Mouse (Mus musculus) CH12.LX (cell line): ENCODE data around the gene Gcnt2.

Experiments
- CHD1 ChIP-seq: IDR thresholded peaks from 2 replicates; pipeline ENCODE4 v1.6.1; 2012; ENCODE audit warnings: low read depth, low read length, improper control_type of control experiment, inconsistent platforms
- CTCF ChIP-seq, 2 experiments: IDR thresholded peaks in 1 of 2; conservative IDR thresholded peaks in 1 of 2; 2 replicates each; pipeline ENCODE4 v1.5.1; 2011 to 2012; ENCODE audit warnings: low read depth in 2 of 2, low read length in 2 of 2, improper control_type of control experiment in 1 of 2, inconsistent platforms in 1 of 2, mild to moderate bottlenecking in 1 of 2, moderate library complexity in 1 of 2
- E2F4 ChIP-seq: IDR thresholded peaks from 2 replicates; pipeline ENCODE4 v1.6.1; 2011; ENCODE audit warnings: low read depth, low read length, improper control_type of control experiment; ENCODE audit not compliant: insufficient replicate concordance
- EP300 ChIP-seq: IDR thresholded peaks from 2 replicates; pipeline ENCODE4 v1.6.1; 2011; ENCODE audit warnings: low read length, improper control_type of control experiment
- MXI1 ChIP-seq: IDR thresholded peaks from 2 replicates; pipeline ENCODE4 v1.6.1; 2011; ENCODE audit warnings: mild to moderate bottlenecking, low read depth, low read length, improper control_type of control experiment
- NELFE ChIP-seq: IDR thresholded peaks from 2 replicates; pipeline ENCODE4 v1.6.1; 2011; ENCODE audit warnings: low read depth, low read length, improper control_type of control experiment
- PAX5 ChIP-seq: IDR thresholded peaks from 2 replicates; pipeline ENCODE4 v1.6.1; 2012; ENCODE audit warnings: low read length, inconsistent platforms, mixed read lengths
- POLR2A ChIP-seq: IDR thresholded peaks from 2 replicates; pipeline ENCODE4 v1.6.1; 2011; ENCODE audit warnings: low read depth, mild to moderate bottlenecking, improper control_type of control experiment, low read length
- RAD21 ChIP-seq: IDR thresholded peaks from 2 replicates; pipeline ENCODE4 v1.6.1; 2011; ENCODE audit warnings: low read depth, mild to moderate bottlenecking, low read length, improper control_type of control experiment, moderate library complexity
- TCF12 ChIP-seq: IDR thresholded peaks from 2 replicates; pipeline ENCODE4 v1.6.1; 2014; ENCODE audit warnings: low read depth, mild to moderate bottlenecking, inconsistent platforms, low read length, improper control_type of control experiment
- UBTF ChIP-seq: IDR thresholded peaks from 2 replicates; pipeline ENCODE4 v1.6.1; 2012; ENCODE audit warnings: low read depth, mild to moderate bottlenecking, inconsistent platforms, low read length, improper control_type of control experiment, moderate library complexity
- USF1 ChIP-seq: IDR thresholded peaks from 2 replicates; pipeline ENCODE4 v1.6.1; 2014; ENCODE audit warnings: low read depth, mild to moderate bottlenecking, inconsistent platforms, low read length, improper control_type of control experiment
- ZMIZ1 ChIP-seq: IDR thresholded peaks from 2 replicates; pipeline ENCODE4 v1.6.1; 2012; ENCODE audit warnings: low read depth, mild to moderate bottlenecking, inconsistent platforms, low read length, improper control_type of control experiment

- TF ChIP-seq CTCF (conservative IDR thresholded peaks at IDR 0.05 in 1 of 2, IDR thresholded peaks at IDR 0.05 in 1 of 2; ENCODE audit: low read depth in 2 of 2, low read length in 2 of 2) (no peak), RAD21 (no peak), EP300 (no peak), TCF12 (no peak), POLR2A (no peak), USF1 (no peak), PAX5 (no peak), NELFE (no peak), MXI1 (no peak), CHD1 (no peak), ZMIZ1 (no peak), E2F4 (no peak), UBTF (no peak)
Measured at GRCm38 (mm10) chr13:40988418-40988817, 128.9 kb downstream of the Gcnt2 start.
